Mouse (Mus musculus) thymus, postnatal 25 days (tissue): ENCODE results near the gene Alox12e.

Experiments
- DNase-seq: peaks from one replicate; pipeline ENCODE4 v3.0.0; 2022

The Alox12e gene

DNA sequence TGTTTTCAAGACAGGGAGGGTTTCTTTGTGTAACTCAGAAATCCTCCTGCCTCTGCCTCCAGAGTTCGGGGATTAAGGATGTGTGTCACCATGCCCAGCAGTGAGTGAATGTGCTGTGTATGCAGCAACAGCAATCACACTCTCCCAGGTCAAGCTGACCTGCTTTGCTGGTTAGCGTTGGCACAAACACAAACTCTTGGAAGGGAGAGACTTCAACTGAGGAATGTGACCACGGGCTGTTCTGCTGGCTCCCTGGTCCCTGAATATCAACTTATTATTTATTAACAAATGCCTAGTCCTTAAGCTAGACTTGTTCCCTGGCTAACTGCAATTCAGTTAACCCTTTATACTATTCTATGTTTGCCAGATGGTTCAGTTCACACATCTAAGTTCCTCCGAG is 38.8 kb downstream of the Alox12e start:
- DNase-seq: no peak

DNA sequence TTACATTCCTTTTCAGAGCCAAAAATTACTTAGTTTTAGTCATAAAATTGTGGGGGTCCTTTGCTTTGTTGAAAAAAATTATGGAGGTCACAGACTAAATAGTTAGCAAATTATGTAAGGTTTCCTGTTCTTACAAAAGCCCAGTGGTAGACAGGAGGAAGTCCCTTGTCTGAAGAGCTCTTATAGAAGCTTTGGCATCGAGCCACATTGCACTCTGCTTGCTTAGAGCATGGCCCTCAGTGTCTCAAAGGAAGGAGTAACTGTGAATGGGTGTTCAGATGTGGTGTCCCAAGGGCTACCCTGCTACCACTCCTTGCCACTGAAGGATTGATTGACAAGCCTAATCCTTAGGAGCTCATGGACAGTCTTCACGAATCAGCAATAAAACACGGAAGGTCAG is 42.0 kb downstream of the Alox12e start:
- peak; percentile 34 for DNase-seq

DNA sequence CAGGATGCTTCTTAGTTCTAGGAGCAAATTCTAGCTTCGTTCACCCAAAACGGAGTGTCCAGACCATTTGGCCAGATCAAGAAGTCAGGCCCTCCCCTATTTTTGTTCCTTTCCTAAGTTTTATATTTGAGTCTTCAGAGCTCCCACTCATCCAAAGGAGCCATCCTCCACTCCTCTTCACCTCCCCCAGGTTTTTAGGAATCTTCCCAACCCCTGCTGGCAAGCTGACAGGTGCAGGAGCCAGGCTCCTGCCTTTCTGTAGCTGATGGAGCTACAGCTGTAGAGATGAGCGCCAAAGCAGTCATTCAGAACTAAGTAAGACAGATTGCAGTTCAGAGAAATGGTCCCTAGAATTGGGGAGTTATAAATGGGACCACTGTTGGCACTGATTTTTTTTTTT is 43.5 kb downstream of the Alox12e start:
- DNase-seq: no peak

DNA sequence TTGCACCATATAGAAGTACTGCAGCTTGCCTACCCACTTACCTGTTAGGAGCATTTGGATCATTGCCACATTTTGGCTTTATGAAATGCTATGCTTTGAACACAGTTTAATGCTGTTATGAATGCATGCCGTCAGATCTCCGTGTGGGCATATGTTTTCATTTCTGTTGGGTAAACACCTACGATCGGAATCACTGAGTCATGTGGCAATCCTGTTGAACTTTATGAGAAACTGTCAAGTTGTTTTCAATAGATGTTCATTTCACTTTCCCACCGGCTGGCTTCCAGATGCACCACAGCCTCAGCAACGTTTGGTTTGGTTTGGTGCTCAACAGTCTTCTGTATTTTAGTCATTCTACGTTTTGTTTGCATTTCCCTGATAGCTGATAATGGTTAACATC is 50.8 kb downstream of the Alox12e start:
- no peak for DNase-seq

DNA sequence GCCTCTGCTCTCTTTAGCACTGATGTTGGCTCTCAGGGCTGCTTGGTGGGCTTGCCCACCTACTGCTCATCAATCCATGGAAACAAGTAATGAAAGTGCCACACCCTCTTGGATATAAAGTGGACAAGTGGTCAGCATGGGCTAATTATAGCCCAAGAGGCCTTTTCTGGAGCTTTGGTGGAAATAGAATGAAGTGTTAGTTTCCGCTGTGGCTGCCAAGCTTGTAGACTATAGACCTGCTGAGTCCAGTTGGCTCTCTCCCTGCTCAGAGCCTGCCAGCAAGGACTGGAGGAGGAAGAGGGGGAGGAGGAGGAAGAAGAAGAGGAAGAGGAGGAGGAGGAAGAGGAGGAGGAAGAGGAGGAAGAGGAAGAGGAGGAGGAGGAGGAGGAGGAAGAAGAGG is 56.0 kb downstream of the Alox12e start:
- DNase-seq: no peak

DNA sequence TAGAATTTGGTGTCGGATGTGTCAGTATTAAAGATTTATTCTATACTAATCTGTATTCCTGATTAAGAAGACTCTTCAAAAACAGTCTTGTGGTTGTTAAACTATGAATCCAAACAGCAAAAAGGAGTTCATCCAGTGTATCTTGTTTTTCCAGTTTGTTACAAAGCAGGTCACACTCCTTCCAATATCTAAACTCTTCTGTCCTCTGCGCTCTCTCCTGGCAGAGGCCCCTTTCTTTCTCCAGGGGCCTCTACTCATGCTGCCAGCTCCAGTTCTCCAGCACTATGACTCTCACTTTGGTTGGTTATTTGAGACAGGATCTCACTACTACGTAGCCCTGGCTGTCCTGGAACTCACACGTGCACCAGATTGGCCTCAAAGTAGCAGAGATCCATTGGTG is 56.6 kb downstream of the Alox12e start:
- DNase-seq: no peak
